Mouse (Mus musculus): Measurements from ENCODE around the gene Apol11b.
A peak's percentile ranks its signal among the peaks of the same experiment; 100 is the strongest.
"Not testable (repeated sequence)": the region's sequence is repeated elsewhere in the genome, so short reads cannot be mapped to it uniquely, and the experiment has no call there.

Gene Apol11b

DNA sequence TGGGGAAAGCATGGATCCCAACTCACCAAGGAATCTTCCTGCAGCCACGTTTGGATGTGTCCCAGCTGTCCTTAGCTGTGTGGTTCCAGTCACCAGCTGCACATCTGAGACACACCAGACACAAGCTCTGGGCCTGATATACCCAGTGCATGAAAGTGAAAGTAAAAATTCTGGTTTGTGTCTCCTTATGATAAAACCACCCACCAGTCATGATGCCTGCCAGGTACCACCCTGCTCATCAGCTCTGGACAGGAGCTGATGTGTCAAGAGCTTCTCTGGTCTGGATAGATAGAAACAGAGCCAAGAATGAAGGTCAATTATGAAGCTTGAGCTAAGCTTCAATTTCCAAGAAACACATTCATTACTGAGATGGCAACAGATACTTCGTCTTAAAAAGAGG lies at the start of gene Apol11b:
TSS of gene Apol11b (minus strand) at position 111 of the 400 bp plus-strand sequence.
- DNase-seq (ENCODE audit: low spot score in 2 of 2) = not testable (repeated sequence)

GRCm38 (mm10) chr15:77691532-77692311 lies 48.6 kb upstream of the Apol11b start:
- not testable (repeated sequence) for DNase-seq (ENCODE audit: low spot score in 2 of 2)

- DNase-seq (ENCODE audit: low spot score in 2 of 2) = peak in 1 of 2 experiments; percentile 21
Measured at GRCm38 (mm10) chr15:77683944-77684343, 40.9 kb upstream of the Apol11b start.

DNA sequence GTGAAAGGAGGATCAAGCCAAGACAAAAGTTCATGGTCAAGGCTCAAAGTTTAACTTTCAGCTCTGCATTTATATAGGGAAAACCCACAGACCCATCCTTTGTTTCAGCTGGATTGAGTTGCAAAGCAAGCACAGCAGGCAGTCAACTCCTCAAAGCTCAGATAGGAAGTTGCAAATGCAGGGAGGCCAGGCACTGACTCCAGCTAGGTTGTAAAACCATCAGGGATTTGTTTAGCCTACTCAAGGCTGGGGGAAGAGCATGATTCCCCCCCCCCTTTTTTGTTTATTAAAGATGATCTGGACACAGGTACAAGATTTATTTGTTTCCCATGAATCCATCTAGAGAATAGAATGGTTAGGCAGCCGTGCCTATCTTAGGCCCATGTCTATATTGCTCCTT lies 31.0 kb upstream of the Apol11b start:
- DNase-seq (ENCODE audit: low spot score in 2 of 2) = not testable (repeated sequence)

GRCm38 (mm10) chr15:77661841-77662240 lies 18.8 kb upstream of the Apol11b start:
- not testable (repeated sequence) for DNase-seq (ENCODE audit: low spot score in 2 of 2)

GRCm38 (mm10) chr15:77659773-77660172 lies 16.7 kb upstream of the Apol11b start:
- not testable (repeated sequence) for DNase-seq (ENCODE audit: low spot score in 2 of 2)

GRCm38 (mm10) chr15:77651143-77651542 lies 8.1 kb upstream of the Apol11b start:
- DNase-seq (ENCODE audit: low spot score in 2 of 2) = not testable (repeated sequence)

DNA sequence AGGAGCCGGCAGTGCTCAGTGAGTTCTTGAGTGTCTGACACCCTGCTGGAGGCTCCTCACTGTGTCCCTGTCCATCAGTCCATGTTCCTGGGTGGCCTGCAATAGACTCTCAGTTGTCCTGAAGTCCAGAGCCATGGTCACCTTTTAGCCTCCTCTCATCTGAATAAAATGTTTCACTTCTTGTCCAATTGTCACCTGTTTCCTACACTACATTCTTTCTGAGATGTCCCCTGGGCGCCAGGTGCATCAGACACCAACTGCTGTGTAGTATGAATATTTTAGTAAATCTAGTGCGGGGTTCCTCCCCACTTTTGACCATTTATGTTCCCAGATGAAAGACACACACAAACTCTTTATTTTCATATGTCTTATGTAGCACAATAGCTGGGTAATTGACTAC lies 13.3 kb downstream of the Apol11b start:
- DNase-seq (ENCODE audit: low spot score in 2 of 2) = not testable (repeated sequence)

GRCm38 (mm10) chr15:77628647-77629046 lies 14.4 kb downstream of the Apol11b start:
- DNase-seq (ENCODE audit: low spot score in 2 of 2) = not testable (repeated sequence)

DNA sequence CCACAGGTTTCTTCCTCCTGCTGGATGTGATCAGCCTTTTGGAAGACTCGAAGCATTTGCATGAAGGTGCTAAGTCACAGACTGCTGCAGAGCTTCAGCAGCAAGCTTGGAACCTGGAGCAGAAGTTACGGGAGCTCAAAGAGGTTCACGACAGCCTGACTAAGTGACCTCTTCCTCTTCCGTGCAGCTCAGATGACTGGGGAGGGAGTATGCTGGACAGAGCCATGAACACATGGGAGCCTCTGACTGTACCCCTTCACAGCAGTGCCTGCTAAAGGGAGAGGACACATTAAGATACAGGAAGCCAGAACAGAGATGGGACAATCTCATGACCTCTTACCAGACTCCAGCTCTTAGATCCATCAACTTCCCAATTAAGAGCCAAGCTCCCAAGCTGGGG lies 16.6 kb downstream of the Apol11b start:
- not testable (repeated sequence) for DNase-seq (ENCODE audit: low spot score in 2 of 2)

DNA sequence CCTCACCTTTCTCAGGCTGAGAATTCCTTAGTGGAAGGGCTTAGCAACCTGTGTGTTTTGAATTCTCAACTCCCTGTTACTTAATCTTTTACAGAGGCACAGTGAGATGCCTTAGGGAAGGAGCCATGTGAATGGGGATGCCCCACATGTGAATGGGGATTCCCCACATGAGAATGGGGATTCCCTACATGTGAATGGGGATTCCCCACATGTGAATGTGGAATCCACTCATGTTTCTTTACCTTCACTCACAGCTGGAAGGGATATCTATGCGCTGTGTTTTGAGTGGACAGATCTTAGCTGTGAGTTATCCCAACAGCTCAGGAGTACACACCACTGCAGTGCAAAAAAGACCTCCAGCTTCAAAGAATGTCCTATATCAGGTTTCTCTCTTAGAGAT lies 18.4 kb downstream of the Apol11b start:
- no peak for DNase-seq (ENCODE audit: low spot score in 2 of 2)

- DNase-seq (ENCODE audit: low spot score in 2 of 2) = no peak
Measured at GRCm38 (mm10) chr15:77606069-77606468, 37.0 kb downstream of the Apol11b start.

DNA sequence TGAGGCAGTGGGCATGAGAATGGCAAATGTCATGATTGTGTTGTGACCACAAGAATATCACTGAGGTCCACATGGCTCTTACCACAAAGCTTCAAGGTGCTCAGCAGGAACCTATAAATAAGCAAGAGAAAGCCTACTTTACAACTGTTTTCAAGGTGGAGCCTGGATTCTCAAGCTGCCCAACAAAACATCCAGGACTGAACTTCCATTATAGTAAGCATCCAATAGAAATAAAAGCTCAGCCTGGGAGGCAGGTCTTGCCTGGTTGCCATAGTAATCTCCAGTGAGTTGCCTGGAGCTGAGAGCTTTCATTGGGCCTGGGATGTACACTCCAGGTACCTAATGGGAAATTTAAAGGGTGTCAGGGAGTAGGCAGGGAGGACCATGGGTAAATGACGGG lies 44.1 kb downstream of the Apol11b start, which contains the start of gene Gm36245:
TSS of gene Gm36245 (plus strand) at position 301 of the 400 bp plus-strand sequence.
- DNase-seq (ENCODE audit: low spot score in 2 of 2) = no peak

- no peak for DNase-seq (ENCODE audit: low spot score in 2 of 2)
Measured at GRCm38 (mm10) chr15:77598429-77598828, 44.7 kb downstream of the Apol11b start.

DNA sequence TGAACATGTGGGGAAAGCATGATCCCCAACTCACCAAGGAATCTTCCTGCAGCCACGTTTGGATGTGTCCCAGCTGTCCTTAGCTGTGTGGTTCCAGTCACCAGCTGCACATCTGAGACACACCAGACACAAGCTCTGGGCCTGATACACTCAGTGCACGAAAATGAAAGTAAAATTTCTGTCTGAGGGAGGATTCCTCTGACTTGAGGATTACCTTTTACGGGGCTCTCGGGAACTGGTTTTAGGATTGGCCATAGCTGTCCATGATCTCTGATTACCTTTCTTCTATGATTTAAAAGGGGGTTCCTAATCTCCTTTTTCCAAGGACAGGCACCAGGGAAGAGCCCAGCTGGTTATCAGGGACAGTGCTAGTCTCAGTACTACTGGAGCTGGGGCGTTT lies 47.1 kb downstream of the Apol11b start, which contains the start of gene Apol10b:
TSS of gene Apol10b (minus strand) at position 165 of the 400 bp plus-strand sequence.
- DNase-seq (ENCODE audit: low spot score in 2 of 2) = no peak

DNA sequence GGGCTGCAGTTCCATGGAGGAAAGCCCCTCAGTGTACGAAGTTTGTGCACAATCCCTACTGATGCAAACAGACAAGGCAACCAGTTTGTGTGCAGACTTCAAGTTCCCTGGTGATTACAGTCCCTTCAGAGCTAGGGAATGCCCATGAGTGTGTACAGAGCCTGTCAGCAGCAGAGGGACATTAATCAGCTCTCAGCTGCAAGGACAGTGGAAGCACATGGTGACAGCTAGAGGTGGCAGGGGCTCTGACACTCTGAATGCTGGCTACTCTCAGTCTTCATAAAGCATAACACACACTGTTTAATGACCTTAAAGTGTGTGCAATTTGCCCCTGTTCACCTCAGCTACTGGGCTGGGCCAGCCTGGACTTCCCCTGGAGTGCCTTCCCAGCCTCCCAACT lies 49.5 kb downstream of the Apol11b start:
- no peak for DNase-seq (ENCODE audit: low spot score in 2 of 2)

- no peak for DNase-seq (ENCODE audit: low spot score in 2 of 2)
Measured at GRCm38 (mm10) chr15:77590881-77591280, 52.2 kb downstream of the Apol11b start.

- DNase-seq (ENCODE audit: low spot score in 2 of 2) = no peak
Measured at GRCm38 (mm10) chr15:77588981-77589380, 54.1 kb downstream of the Apol11b start.

GRCm38 (mm10) chr15:77587026-77587425 lies 56.1 kb downstream of the Apol11b start:
- DNase-seq (ENCODE audit: low spot score in 2 of 2) = no peak
